Mouse (Mus musculus) megakaryocyte, embryonic 14.5 days (primary cell): ENCODE measurements around the gene Lmbr1l.

Experiments used
- FLI1 ChIP-seq: IDR thresholded peaks from 2 replicates; pipeline ENCODE4 v1.6.1; 2012; ENCODE audit warnings: low read length, inconsistent platforms, mixed read lengths
- GATA1 ChIP-seq: IDR thresholded peaks from 3 replicates; pipeline ENCODE4 v1.6.1; 2012; ENCODE audit warnings: mixed read lengths, low read length, inconsistent platforms, borderline replicate concordance

DNA sequence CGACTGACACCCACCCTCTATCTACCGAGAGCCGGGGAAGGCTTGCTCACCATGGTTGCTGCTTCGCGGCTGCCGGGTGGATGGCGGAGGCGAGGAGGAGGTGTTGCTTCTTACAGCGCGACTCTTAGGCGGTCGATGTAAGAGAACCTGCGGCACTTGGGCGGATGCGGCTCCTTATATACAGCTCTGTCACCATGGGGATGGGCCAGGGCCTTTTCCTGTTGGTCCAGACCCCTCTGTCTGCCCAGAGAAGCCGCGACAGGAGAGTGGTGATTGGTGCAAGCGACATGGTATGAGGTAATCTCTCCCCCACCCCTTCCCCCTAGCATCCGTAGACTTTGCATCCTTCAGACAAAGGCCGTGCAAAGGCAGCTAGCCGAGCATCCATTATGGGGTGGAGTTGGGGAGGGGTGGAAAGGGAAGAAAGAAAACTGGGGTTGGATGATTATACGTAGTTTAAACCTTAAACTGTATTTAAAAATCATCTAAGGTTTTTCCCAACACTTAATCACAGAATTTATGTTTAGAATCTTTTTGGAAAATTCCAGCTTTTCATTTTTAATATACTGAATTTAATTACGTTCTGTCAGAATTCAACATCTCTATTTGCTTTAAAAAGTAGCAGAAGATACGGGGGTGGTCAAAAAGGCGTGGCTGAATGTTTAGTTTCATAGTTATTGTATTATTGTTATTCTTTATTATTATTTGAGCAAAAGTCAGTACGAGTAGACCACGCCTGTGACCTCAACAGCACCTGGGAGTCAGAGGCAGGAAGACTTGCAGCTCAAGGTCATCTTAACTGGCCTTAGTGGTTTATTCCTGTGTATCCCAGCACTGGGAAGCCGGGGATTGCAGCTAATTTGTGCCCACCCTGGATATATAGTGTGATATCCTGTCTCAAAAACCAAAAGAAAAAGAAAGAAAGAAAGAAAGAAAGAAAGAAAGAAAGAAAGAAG is 35.6 kb upstream of the Lmbr1l start, which contains the start of the genes Gm49450 and Tuba1a:
- TF ChIP-seq GATA1 (no peak), FLI1 (no peak)
